Mouse (Mus musculus) v-Abl transformed pro-B cells (cell line): Measurements from ENCODE around the gene Iqschfp.

Source experiments
- in situ Hi-C, 2 experiments: fragments of 400-800 bp; cut with MboI; formaldehyde crosslinking; loops; one replicate each; pipeline ENCODE4 v1.15.1; 2025; ENCODE audit not compliant: unreplicated experiment in 2 of 2

Gene Iqschfp

GRCm38 (mm10) chr3:68560057-68560456 is 668.0 kb downstream of the Iqschfp start:
- in situ Hi-C loops: loop anchor here in 1 of 2 experiments (25.0 kb wide), 1 partner anchor 1327 kb away; no protein-coding TSS in a partner anchor

GRCm38 (mm10) chr3:68562838-68563237 is 670.8 kb downstream of the Iqschfp start:
- in situ Hi-C loops: loop anchor here in 1 of 2 experiments (25.0 kb wide), 1 partner anchor 1324 kb away; no protein-coding TSS in a partner anchor

GRCm38 (mm10) chr3:68563922-68564321 is 671.9 kb downstream of the Iqschfp start:
- in situ Hi-C loops: loop anchor here in 1 of 2 experiments (25.0 kb wide), 1 partner anchor 1323 kb away; no protein-coding TSS in a partner anchor

- in situ Hi-C loops: loop anchor here in 1 of 2 experiments (25.0 kb wide), 1 partner anchor 1322 kb away; no protein-coding TSS in a partner anchor
These were observed 673.1 kb downstream of the Iqschfp start for GRCm38 (mm10) chr3:68564978-68565674.

- in situ Hi-C loops: loop anchor here in 1 of 2 experiments (25.0 kb wide), 1 partner anchor 1322 kb away; no protein-coding TSS in a partner anchor
These were observed 673.6 kb downstream of the Iqschfp start for GRCm38 (mm10) chr3:68565675-68566055.

- in situ Hi-C loops: loop anchor here in 1 of 2 experiments (25.0 kb wide), 1 partner anchor 1320 kb away; no protein-coding TSS in a partner anchor
These were observed 675.5 kb downstream of the Iqschfp start for GRCm38 (mm10) chr3:68567581-68567980.

GRCm38 (mm10) chr3:68568149-68568548 is 676.1 kb downstream of the Iqschfp start:
- in situ Hi-C loops: loop anchor here in 1 of 2 experiments (25.0 kb wide), 1 partner anchor 1319 kb away; no protein-coding TSS in a partner anchor

- in situ Hi-C loops: loop anchor here in 1 of 2 experiments (25.0 kb wide), 1 partner anchor 1319 kb away; no protein-coding TSS in a partner anchor
These were observed 676.7 kb downstream of the Iqschfp start for GRCm38 (mm10) chr3:68568716-68569115.

- in situ Hi-C loops: loop anchor here in 1 of 2 experiments (25.0 kb wide), 1 partner anchor 1317 kb away; no protein-coding TSS in a partner anchor
These were observed 678.3 kb downstream of the Iqschfp start for GRCm38 (mm10) chr3:68570319-68570718.

- in situ Hi-C loops: loop anchor here in 1 of 2 experiments (25.0 kb wide), 1 partner anchor 1315 kb away; no protein-coding TSS in a partner anchor
These were observed 680.5 kb downstream of the Iqschfp start for GRCm38 (mm10) chr3:68572249-68573225.

GRCm38 (mm10) chr3:68573226-68573624 is 681.2 kb downstream of the Iqschfp start:
- in situ Hi-C loops: loop anchor here in 1 of 2 experiments (25.0 kb wide), 1 partner anchor 1314 kb away; no protein-coding TSS in a partner anchor

GRCm38 (mm10) chr3:68574097-68574496 is 682.1 kb downstream of the Iqschfp start:
- in situ Hi-C loops: loop anchor here in 1 of 2 experiments (25.0 kb wide), 1 partner anchor 1313 kb away; no protein-coding TSS in a partner anchor

GRCm38 (mm10) chr3:68574565-68574964 is 682.5 kb downstream of the Iqschfp start:
- in situ Hi-C loops: loop anchor here in 1 of 2 experiments (25.0 kb wide), 1 partner anchor 1313 kb away; no protein-coding TSS in a partner anchor

- in situ Hi-C loops: loop anchor here in 1 of 2 experiments (25.0 kb wide), 1 partner anchor 963 kb away; no protein-coding TSS in a partner anchor
These were observed 683.8 kb downstream of the Iqschfp start for GRCm38 (mm10) chr3:68575636-68576340.

- in situ Hi-C loops: loop anchor here in 1 of 2 experiments (25.0 kb wide), 1 partner anchor 964 kb away; no protein-coding TSS in a partner anchor
These were observed 684.4 kb downstream of the Iqschfp start for GRCm38 (mm10) chr3:68576431-68576830.

- in situ Hi-C loops: loop anchor here in 1 of 2 experiments (25.0 kb wide), 1 partner anchor 965 kb away; no protein-coding TSS in a partner anchor
These were observed 684.9 kb downstream of the Iqschfp start for GRCm38 (mm10) chr3:68576948-68577347.

- in situ Hi-C loops: loop anchor here in 1 of 2 experiments (25.0 kb wide), 1 partner anchor 969 kb away; no protein-coding TSS in a partner anchor
These were observed 689.6 kb downstream of the Iqschfp start for GRCm38 (mm10) chr3:68581591-68581990.

GRCm38 (mm10) chr3:68582103-68582740 is 690.2 kb downstream of the Iqschfp start:
- in situ Hi-C loops: loop anchor here in 1 of 2 experiments (25.0 kb wide), 1 partner anchor 970 kb away; no protein-coding TSS in a partner anchor
